Mouse (Mus musculus) fat pad, adult 2 months (tissue): ENCODE results near the gene Katnbl1.

ENCODE experiments used
- DNase-seq: peaks from one replicate; pipeline ENCODE4 v3.0.0-alpha.2; 2011; ENCODE audit warnings: low read depth, low spot score; ENCODE audit errors: extremely low read depth

The Katnbl1 gene

DNA sequence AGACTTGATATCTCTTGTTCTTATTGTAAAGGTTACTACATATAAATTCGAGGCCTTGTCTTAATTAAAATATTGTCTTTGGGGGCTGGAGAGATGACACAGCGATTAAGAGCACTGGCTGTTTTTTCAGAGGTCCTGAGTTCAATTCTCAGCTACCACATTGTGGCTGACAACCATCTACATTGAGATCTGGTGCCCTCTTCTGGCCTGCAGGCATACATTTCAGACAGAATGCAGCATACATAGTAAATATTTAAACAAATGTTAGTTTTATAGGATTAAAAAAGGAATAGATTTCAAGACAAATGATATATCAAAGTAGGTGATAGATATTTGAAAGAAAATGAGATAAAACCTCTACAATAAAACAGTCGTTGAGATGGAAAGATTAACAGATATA is 81.5 kb downstream of the Katnbl1 start:
- DNase-seq = no peak
